Mouse (Mus musculus) lung, postnatal 0 days (tissue): ENCODE results near the gene Neurl3. TPM values are rescaled to one million over a fixed set of nuclear protein-coding genes. Genes with fewer than 3 reads are reported as not detected.

ENCODE experiments used
- ATAC-seq: fragments of 200-750 bp; cut with Nextera tagmentation; 2 replicates; pipeline ENCODE4 v1.8.0; 2017; ENCODE audit warnings: moderate library complexity
- DNase-seq: peaks from one replicate; pipeline ENCODE4 v3.0.0-alpha.2; 2016; ENCODE audit warnings: low spot score
- H3K27ac ChIP-seq: fragments of 300-500 bp; sonication (generic); 2 replicates; pipeline ENCODE4 v1.5.1; 2014; ENCODE audit warnings: antibody characterized with exemption, mild to moderate bottlenecking, low read length, mixed read lengths
- H3K27me3 ChIP-seq: fragments of 300-500 bp; sonication (generic); replicated peaks from 2 replicates; pipeline ENCODE4 v1.6.1; 2014; ENCODE audit warnings: low read length, mixed read lengths; ENCODE audit not compliant: insufficient read depth
- H3K36me3 ChIP-seq: fragments of 300-500 bp; sonication (generic); 2 replicates; pipeline ENCODE4 v1.6.1; 2014; ENCODE audit warnings: low read length, mixed read lengths; ENCODE audit not compliant: insufficient read depth
- H3K4me1 ChIP-seq: fragments of 300-500 bp; sonication (generic); 2 replicates; pipeline ENCODE4 v1.6.1; 2014; ENCODE audit warnings: antibody characterized with exemption, low read depth, low read length, mixed read lengths; ENCODE audit not compliant: insufficient read depth
- H3K4me2 ChIP-seq: fragments of 300-500 bp; sonication (generic); replicated peaks from 2 replicates; pipeline ENCODE4 v1.6.1; 2014; ENCODE audit warnings: low read depth, mild to moderate bottlenecking, low read length, moderate library complexity, mixed read lengths
- H3K4me3 ChIP-seq: fragments of 300-500 bp; sonication (generic); 2 replicates; pipeline ENCODE4 v1.5.1; 2014; ENCODE audit warnings: low read depth, low read length
- H3K9ac ChIP-seq: fragments of 300-500 bp; sonication (generic); replicated peaks from 2 replicates; pipeline ENCODE4 v1.6.1; 2014; ENCODE audit warnings: low read depth, mild to moderate bottlenecking
- H3K9me3 ChIP-seq: fragments of 300-500 bp; sonication (generic); 2 replicates; pipeline ENCODE4 v1.6.1; 2016; ENCODE audit warnings: low read length, mixed read lengths
- CTCF ChIP-seq: IDR thresholded peaks from 2 replicates; pipeline ENCODE4 v1.5.1; 2016; ENCODE audit warnings: antibody characterized with exemption, mild to moderate bottlenecking
- EP300 ChIP-seq: IDR thresholded peaks from 2 replicates; pipeline ENCODE4 v1.6.1; 2016; ENCODE audit warnings: antibody characterized with exemption, mild to moderate bottlenecking, control low read depth
- WGBS: fragments of 180-500 bp; shearing (Covaris S2); extraction: QIAGEN DNeasy Blood & Tissue Kit; methylation state at CpG from one replicate; pipeline ENCODE4 v1.1.7; 2014; 5-methylcytosine and 5-hydroxymethylcytosine counted together
- polyA plus RNA-seq: library from polyadenylated mRNA; unstranded; fragments of >200 nt; fragmentation: Nextera tagmentation; extraction: Ambion mirVana; gene quantifications from 2 replicates; pipeline ENCODE4 v1.2.1, GENCODE M21; 2015

Neurl3 gene
- polyA plus RNA-seq, 1 experiment from 2014 or later = 12.7 TPM

DNA sequence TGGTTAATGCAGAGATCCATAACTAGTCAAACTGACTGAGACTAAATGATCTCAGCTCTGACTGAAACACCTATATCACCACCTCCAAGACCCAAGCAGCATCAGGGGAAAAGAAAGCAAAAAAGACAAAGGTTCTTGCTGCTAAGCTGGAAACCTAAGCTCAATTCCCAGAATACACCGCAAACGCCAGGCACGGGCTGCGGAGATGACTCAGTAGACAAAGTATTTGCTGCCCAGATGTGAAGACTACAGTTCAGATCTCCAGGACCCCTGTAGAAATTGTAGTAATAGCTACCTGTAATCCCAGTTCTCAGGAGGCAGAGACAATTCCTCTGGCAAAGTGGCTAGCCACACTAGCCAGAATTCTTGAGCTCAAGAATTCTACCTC is 29.7 kb downstream of the Neurl3 start:
- H3K27me3 ChIP-seq = no peaks in the 10 kb centered on the region
- H3K9ac ChIP-seq = no peak overlapping the region
- no peak overlapping the region; the same call in 1 of the 2 replicates for H3K4me3 ChIP-seq
- no peak for TF ChIP-seq EP300
- no peak for TF ChIP-seq CTCF
- WGBS = 78% methylated on average over 4 of the region's 4 CpGs
- 0 out of 2 replicates have a peak, but pooled peaks cover 5% of the 10 kb centered on the region for H3K4me1 ChIP-seq
- H3K4me2 ChIP-seq = no peak overlapping the region
- no peak overlapping the region for H3K27ac ChIP-seq
- no peaks in the 10 kb centered on the region for H3K9me3 ChIP-seq
- no peak for ATAC-seq
- no peak for DNase-seq
- no peaks in the 10 kb centered on the region for H3K36me3 ChIP-seq

DNA sequence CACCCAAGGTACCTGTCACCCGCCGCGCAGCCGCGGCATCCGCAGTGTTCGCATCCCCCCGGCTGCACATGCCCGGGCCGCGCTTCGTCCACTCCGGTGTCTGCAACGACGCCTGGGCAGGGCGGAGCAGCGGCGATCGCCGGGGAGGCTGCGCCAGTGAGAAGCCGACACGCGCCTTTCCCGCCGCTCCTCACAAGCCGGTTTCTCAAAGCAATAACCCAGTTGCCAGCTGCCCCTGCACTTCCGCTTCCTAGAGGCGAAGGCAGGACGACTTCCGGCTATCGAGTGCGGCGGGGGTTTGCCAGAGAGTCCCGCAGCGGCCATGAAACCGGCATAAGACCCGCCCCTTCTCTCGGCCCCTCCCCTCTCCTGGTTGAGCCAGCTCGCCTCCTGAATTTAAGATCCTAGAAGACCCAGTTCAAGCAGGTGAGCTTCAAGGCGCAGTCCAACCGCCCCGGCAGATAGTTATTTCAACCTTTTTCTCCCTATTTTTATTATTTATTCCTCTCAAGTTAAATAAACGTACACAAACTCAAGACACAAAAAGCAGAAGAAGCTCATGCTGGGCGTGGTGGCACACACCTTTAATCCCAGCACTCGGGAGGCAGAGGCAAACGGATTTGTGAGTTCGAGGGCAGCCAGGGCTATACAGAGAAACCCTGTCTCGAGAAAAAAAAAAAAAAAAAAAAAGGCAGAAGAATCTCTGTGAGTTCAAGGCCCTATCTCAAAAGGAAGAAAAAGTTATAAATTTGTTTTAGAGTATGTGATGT is 30.2 kb downstream of the Neurl3 start, which contains the start of gene Uggt1:
Gene Uggt1, minus strand, starts transcription at position 663 of the 770 bp plus-strand sequence.
- ATAC-seq (peak; percentile 99), DNase-seq (peak; percentile 98)
- no peaks in the 10 kb centered on the region for H3K27me3 ChIP-seq
- H3K4me2 ChIP-seq = peak within 1 kb of the TSS; percentile 91
- H3K4me1 ChIP-seq = 0 out of 2 replicates have a peak, but pooled peaks cover 5% of the 10 kb centered on the region
- H3K36me3 ChIP-seq = no peaks in the 10 kb centered on the region
- H3K9me3 ChIP-seq = no peaks in the 10 kb centered on the region
- peak within 1 kb of the TSS; percentile 92 for H3K4me3 ChIP-seq
- H3K9ac ChIP-seq = peak within 1 kb of the TSS; percentile 87
- WGBS = 3% methylated on average over 49 of the region's 49 CpGs
- H3K27ac ChIP-seq = peak within 1 kb of the TSS; percentile 82
- TF ChIP-seq EP300 (no peak), CTCF (no peak)

DNA sequence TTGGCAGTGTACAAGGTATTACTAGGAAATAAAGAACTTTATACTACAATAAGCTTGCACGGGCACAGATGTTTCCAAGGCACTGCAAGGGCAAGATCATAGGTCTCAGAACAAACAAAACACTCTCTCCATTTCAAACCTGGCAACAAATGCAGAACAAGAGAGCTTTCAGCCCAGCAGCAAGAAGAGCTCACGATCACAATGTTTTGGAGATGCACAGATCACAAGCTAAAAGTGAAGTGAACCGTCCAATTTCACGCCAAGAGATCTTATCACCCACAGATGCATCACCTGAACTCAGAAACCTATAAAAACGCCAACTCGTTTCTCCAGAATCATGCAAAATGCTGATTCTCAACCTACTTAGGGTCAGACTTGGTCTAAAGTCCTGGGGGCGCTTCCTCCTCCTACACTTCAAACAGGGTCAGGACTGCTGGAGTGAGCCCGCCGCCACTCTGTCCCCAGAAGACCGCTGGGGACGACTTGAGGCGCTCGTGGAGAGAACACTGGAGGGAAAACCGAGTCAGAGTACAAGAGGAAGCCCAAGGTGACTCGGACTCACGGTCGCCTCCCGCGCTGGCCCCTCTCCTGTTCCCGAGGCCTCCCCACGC is 30.9 kb downstream of the Neurl3 start:
- peak overlapping the region; percentile 91 for H3K4me2 ChIP-seq
- ATAC-seq = no peak
- no peaks in the 10 kb centered on the region for H3K27me3 ChIP-seq
- 0 out of 2 replicates have a peak, but pooled peaks cover 5% of the 10 kb centered on the region for H3K4me1 ChIP-seq
- H3K4me3 ChIP-seq = peak overlapping the region; percentile 92
- no peak for DNase-seq
- WGBS = under 1% methylated on average over 21 of the region's 21 CpGs
- H3K36me3 ChIP-seq = no peaks in the 10 kb centered on the region
- no peaks in the 10 kb centered on the region for H3K9me3 ChIP-seq
- no peak for TF ChIP-seq CTCF
- TF ChIP-seq EP300 = no peak
- H3K9ac ChIP-seq = peak overlapping the region; percentile 87
- H3K27ac ChIP-seq = peak overlapping the region; percentile 82

DNA sequence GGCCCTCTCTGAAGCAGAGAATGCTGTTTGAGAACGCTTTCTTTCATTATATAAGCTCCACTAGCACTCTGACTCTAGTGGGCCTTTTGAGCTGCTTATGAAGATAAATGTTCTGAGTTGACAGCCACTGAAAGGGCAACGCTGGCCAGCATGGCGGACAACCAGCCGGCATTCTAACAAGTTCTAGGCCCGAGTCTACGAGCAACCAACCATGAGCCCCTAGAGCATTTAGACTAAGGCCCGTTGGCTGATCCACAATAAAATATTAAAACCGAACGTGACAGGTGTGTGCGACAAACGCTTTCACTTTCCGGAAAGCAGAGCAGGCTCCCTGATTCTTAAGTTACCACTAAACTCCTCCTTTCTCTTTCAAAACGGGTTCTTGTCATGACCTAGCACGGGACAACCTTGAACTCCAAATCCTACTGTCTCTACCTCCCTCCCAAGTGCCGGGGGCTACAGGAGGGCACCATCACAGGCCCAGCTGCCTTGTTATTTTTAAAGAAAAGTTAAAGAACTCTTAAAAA is 32.5 kb downstream of the Neurl3 start:
- Histone ChIP-seq H3K4me3 (no peak overlapping the region), H3K9ac (no peak overlapping the region), H3K27me3 (no peaks in the 10 kb centered on the region), H3K27ac (no peak overlapping the region), H3K4me1 (0 out of 2 replicates have a peak, but pooled peaks cover 5% of the 10 kb centered on the region), H3K36me3 (no peaks in the 10 kb centered on the region), H3K4me2 (no peak overlapping the region), H3K9me3 (no peaks in the 10 kb centered on the region)
- DNase-seq = no peak
- ATAC-seq = no peak
- 85% methylated on average over 15 of the region's 15 CpGs for WGBS
- TF ChIP-seq CTCF (no peak), EP300 (no peak)

DNA sequence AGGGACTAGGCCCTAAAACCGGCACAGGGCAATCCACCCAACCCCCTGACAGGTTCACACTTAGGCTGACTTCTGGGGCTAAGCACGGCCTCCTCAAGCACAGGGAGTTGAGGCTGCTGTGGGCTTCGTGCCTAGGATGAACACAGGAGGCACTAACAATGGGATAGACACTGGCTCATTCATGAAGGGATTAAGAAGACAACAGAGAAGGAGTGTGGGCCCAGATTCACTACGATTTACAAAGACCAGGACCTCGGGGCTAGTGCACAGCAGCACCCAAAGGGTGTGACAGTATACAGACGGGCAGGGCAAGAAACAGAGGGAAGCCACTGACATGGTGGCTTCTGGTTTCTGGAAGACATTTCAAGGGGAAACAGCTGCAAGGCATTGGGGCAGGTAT is 34.3 kb downstream of the Neurl3 start:
- no peak overlapping the region for H3K27ac ChIP-seq
- H3K4me3 ChIP-seq = no peak overlapping the region
- H3K4me1 ChIP-seq = 0 out of 2 replicates have a peak, but pooled peaks cover 5% of the 10 kb centered on the region
- no peaks in the 10 kb centered on the region for H3K36me3 ChIP-seq
- H3K9ac ChIP-seq = no peak overlapping the region
- ATAC-seq = no peak
- TF ChIP-seq EP300 (no peak), CTCF (no peak)
- no peaks in the 10 kb centered on the region for H3K27me3 ChIP-seq
- DNase-seq = no peak
- H3K4me2 ChIP-seq = no peak overlapping the region
- WGBS = 68% methylated on average over 6 of the region's 6 CpGs
- no peaks in the 10 kb centered on the region for H3K9me3 ChIP-seq

DNA sequence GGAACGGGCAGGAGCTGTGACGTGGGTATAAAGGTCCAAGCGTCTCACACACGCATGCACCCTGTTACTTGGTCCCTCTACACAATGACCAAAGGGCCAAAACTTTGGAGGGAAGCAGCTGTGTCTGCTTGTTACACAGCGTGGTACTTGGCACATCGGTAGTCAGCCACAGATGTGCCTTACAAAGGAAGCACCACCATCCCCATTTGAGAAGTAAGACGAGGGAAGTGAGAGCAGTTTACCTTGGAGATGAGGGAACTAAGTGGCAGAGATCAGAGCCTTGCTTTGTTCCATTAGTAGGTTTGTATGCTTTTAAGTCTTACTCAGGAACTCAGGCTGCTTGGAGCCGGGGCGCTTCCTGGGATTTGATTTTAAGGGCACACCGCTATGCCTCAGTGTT is 35.1 kb downstream of the Neurl3 start:
- Histone ChIP-seq H3K27ac (no peak overlapping the region), H3K4me2 (no peak overlapping the region), H3K4me1 (0 out of 2 replicates have a peak, but pooled peaks cover 5% of the 10 kb centered on the region), H3K4me3 (no peak overlapping the region), H3K27me3 (no peaks in the 10 kb centered on the region), H3K36me3 (no peaks in the 10 kb centered on the region), H3K9me3 (no peaks in the 10 kb centered on the region), H3K9ac (no peak overlapping the region)
- ATAC-seq = no peak
- TF ChIP-seq CTCF (no peak), EP300 (no peak)
- no peak for DNase-seq
- 84% methylated on average over 10 of the region's 10 CpGs for WGBS
